Mouse (Mus musculus) stomach, postnatal 0 days (tissue): Measurements from ENCODE around the gene Cd38. TPM values are rescaled to one million over a fixed set of nuclear protein-coding genes. Genes with fewer than 3 reads are reported as not detected.

Experiments used
- ATAC-seq: fragments of 200-750 bp; cut with Nextera tagmentation; 2 replicates; pipeline ENCODE4 v1.8.0; 2017; ENCODE audit not compliant: low FRiP score, low TSS enrichment
- DNase-seq: peaks from one replicate; pipeline ENCODE4 v3.0.0-alpha.2; 2016; ENCODE audit warnings: low spot score
- H3K27ac ChIP-seq: fragments of 300-500 bp; sonication (generic); replicated peaks from 2 replicates; pipeline ENCODE4 v1.5.1; 2014; ENCODE audit warnings: mild to moderate bottlenecking, control low read depth
- H3K27me3 ChIP-seq: fragments of 300-500 bp; sonication (generic); 2 replicates; pipeline ENCODE4 v1.6.1; 2014; ENCODE audit warnings: low read length; ENCODE audit not compliant: control insufficient read depth, insufficient read depth
- H3K36me3 ChIP-seq: fragments of 300-500 bp; sonication (generic); 2 replicates; pipeline ENCODE4 v1.6.1; 2014; ENCODE audit warnings: low read length, mixed read lengths; ENCODE audit not compliant: control insufficient read depth, insufficient read depth
- H3K4me1 ChIP-seq: fragments of 300-500 bp; sonication (generic); replicated peaks from 2 replicates; pipeline ENCODE4 v1.6.1; 2014; ENCODE audit warnings: antibody characterized with exemption; ENCODE audit not compliant: control insufficient read depth, insufficient read depth
- H3K4me2 ChIP-seq: fragments of 300-500 bp; sonication (generic); replicated peaks from 2 replicates; pipeline ENCODE4 v1.6.1; 2014; ENCODE audit warnings: low read depth, mild to moderate bottlenecking, control low read depth, moderate library complexity
- H3K4me3 ChIP-seq: fragments of 300-500 bp; sonication (generic); 2 replicates; pipeline ENCODE4 v1.5.1; 2014; ENCODE audit warnings: low read depth, low read length, control low read depth
- H3K9ac ChIP-seq: fragments of 300-500 bp; sonication (generic); 2 replicates; pipeline ENCODE4 v1.6.1; 2014; ENCODE audit warnings: mild to moderate bottlenecking, low read length, control low read depth, mixed read lengths
- H3K9me3 ChIP-seq: fragments of 300-500 bp; sonication (generic); 2 replicates; pipeline ENCODE4 v1.6.1; 2016; ENCODE audit warnings: low read length; ENCODE audit not compliant: control insufficient read depth
- CTCF ChIP-seq: IDR thresholded peaks from 2 replicates; pipeline ENCODE4 v1.5.1; 2016; ENCODE audit warnings: antibody characterized with exemption, low read depth, mild to moderate bottlenecking, moderate library complexity
- EP300 ChIP-seq: optimal IDR thresholded peaks from 2 replicates; pipeline ENCODE3; 2016; ENCODE audit warnings: antibody characterized with exemption
- WGBS: fragments of 180-500 bp; shearing (Covaris S2); extraction: QIAGEN DNeasy Blood & Tissue Kit; methylation state at CpG from one replicate; pipeline ENCODE4 v1.1.7; 2014; 5-methylcytosine and 5-hydroxymethylcytosine counted together
- polyA plus RNA-seq: library from polyadenylated mRNA; unstranded; fragments of >200 nt; fragmentation: Nextera tagmentation; extraction: Ambion mirVana; gene quantifications from 2 replicates; pipeline ENCODE4 v1.2.1, GENCODE M21; 2015

Gene Cd38
- polyA plus RNA-seq, 1 experiment from 2014 or later = 5.1 TPM

GRCm38 (mm10) chr5:43953241-43953640 is 84.9 kb downstream of the Cd38 start:
- H3K4me2 ChIP-seq = no peak overlapping the region
- H3K27me3 ChIP-seq = no peaks in the 10 kb centered on the region
- H3K4me1 ChIP-seq = 0 out of 2 replicates have a peak, but pooled peaks cover 3% of the 10 kb centered on the region
- no peak overlapping the region for H3K4me3 ChIP-seq
- H3K36me3 ChIP-seq = no peaks in the 10 kb centered on the region
- DNase-seq (no peak), ATAC-seq (no peak)
- H3K27ac ChIP-seq = no peak overlapping the region
- no peak overlapping the region for H3K9ac ChIP-seq
- no peaks in the 10 kb centered on the region for H3K9me3 ChIP-seq
- TF ChIP-seq CTCF = no peak
- 15% methylated on average over 1 of the region's 1 CpGs for WGBS

GRCm38 (mm10) chr5:43959884-43960440 is 91.6 kb downstream of the Cd38 start:
- Histone ChIP-seq H3K9ac (no peak overlapping the region), H3K27me3 (no peaks in the 10 kb centered on the region), H3K9me3 (no peaks in the 10 kb centered on the region), H3K4me3 (no peak overlapping the region), H3K36me3 (no peaks in the 10 kb centered on the region), H3K27ac (no peak overlapping the region), H3K4me2 (no peak overlapping the region), H3K4me1 (no peaks in the 10 kb centered on the region)
- DNase-seq = no peak
- 85% methylated on average over 3 of the region's 3 CpGs for WGBS
- ATAC-seq = no peak
- no peak for TF ChIP-seq EP300

GRCm38 (mm10) chr5:43961056-43961455 is 92.7 kb downstream of the Cd38 start:
- no peak overlapping the region for H3K4me2 ChIP-seq
- no peaks in the 10 kb centered on the region for H3K4me1 ChIP-seq
- DNase-seq = no peak
- H3K4me3 ChIP-seq = no peak overlapping the region
- 93% methylated on average over 3 of the region's 3 CpGs for WGBS
- H3K27ac ChIP-seq = no peak overlapping the region
- no peak for ATAC-seq
- H3K9me3 ChIP-seq = no peaks in the 10 kb centered on the region
- no peak overlapping the region for H3K9ac ChIP-seq
- H3K27me3 ChIP-seq = no peaks in the 10 kb centered on the region
- TF ChIP-seq CTCF = no peak
- no peaks in the 10 kb centered on the region for H3K36me3 ChIP-seq

Other genes starting within 250 kb of the Cd38 start
- gene Cc2d2a, start 206.2 kb upstream of the Cd38 start, polyA plus RNA-seq = 4.7 and 5.5 TPM in 2 replicates
- gene Bst1, start 49.7 kb upstream of the Cd38 start, polyA plus RNA-seq = 3.6 and 4.4 TPM in 2 replicates
- gene Fbxl5, start 46.9 kb upstream of the Cd38 start, polyA plus RNA-seq = 44.0 and 45.7 TPM in 2 replicates
- 0.25 and 0.74 TPM in 2 replicates for gene Gm7879, start 44.6 kb downstream of the Cd38 start, polyA plus RNA-seq
- gene Fgfbp1, start 113.2 kb downstream of the Cd38 start, polyA plus RNA-seq = 312 and 346 TPM in 2 replicates
- gene Prom1, start 233.5 kb downstream of the Cd38 start, polyA plus RNA-seq = 52.3 and 52.7 TPM in 2 replicates